Mouse (Mus musculus): Measurements from ENCODE around the gene Rps27. TPM values are rescaled to one million over a fixed set of nuclear protein-coding genes. Genes with fewer than 3 reads are reported as not detected.
A peak's percentile ranks its signal among the peaks of the same experiment; 100 is the strongest.
"Not testable (repeated sequence)": the region's sequence is repeated elsewhere in the genome, so short reads cannot be mapped to it uniquely, and the experiment has no call there.

Gene Rps27
- polyA plus RNA-seq, 1 experiment from 2014 or later: 2,244 TPM

- not testable (repeated sequence) for ATAC-seq (replicated peaks; ENCODE audit: low FRiP score, low TSS enrichment, low read depth); H3K4me3 ChIP-seq (ENCODE audit: low read depth, low read length); H3K9me3 ChIP-seq (ENCODE audit: control insufficient read depth, low read length); H3K27ac ChIP-seq (ENCODE audit: low read depth); H3K9ac ChIP-seq (ENCODE audit: low read length); DNase-seq (ENCODE audit: low spot score); H3K27me3 ChIP-seq (replicated peaks; ENCODE audit: control insufficient read depth, insufficient read depth, low read length)
- WGBS: 91% methylated on average over 1 of the region's 1 CpGs
- peak overlapping the region; percentile 91; the same call in 1 of the 2 replicates for H3K4me2 ChIP-seq (ENCODE audit: low read length)
- peaks cover 12% of the 10 kb centered on the region for H3K4me1 ChIP-seq (replicated peaks; ENCODE audit: control insufficient read depth, insufficient read depth, low read length)
- peaks cover 31% of the 10 kb centered on the region for H3K36me3 ChIP-seq (ENCODE audit: control insufficient read depth, insufficient read depth, low read length)
Measured at GRCm38 (mm10) chr3:90253174-90253573, 39.7 kb upstream of the Rps27 start.

GRCm38 (mm10) chr3:90252659-90253058 lies 39.2 kb upstream of the Rps27 start:
- not testable (repeated sequence) for ATAC-seq (replicated peaks; ENCODE audit: low FRiP score, low TSS enrichment, low read depth); H3K4me2 ChIP-seq (ENCODE audit: low read length); H3K9ac ChIP-seq (ENCODE audit: low read length); DNase-seq (ENCODE audit: low spot score); H3K9me3 ChIP-seq (ENCODE audit: control insufficient read depth, low read length); H3K27ac ChIP-seq (ENCODE audit: low read depth); H3K27me3 ChIP-seq (replicated peaks; ENCODE audit: control insufficient read depth, insufficient read depth, low read length); H3K4me3 ChIP-seq (ENCODE audit: low read depth, low read length)
- WGBS: 88% methylated on average over 2 of the region's 2 CpGs
- H3K36me3 ChIP-seq (ENCODE audit: control insufficient read depth, insufficient read depth, low read length): peaks cover 26% of the 10 kb centered on the region
- H3K4me1 ChIP-seq (replicated peaks; ENCODE audit: control insufficient read depth, insufficient read depth, low read length): peaks cover 13% of the 10 kb centered on the region

- H3K9me3 ChIP-seq (ENCODE audit: control insufficient read depth, low read length); H3K9ac ChIP-seq (ENCODE audit: low read length); DNase-seq (ENCODE audit: low spot score); H3K27me3 ChIP-seq (replicated peaks; ENCODE audit: control insufficient read depth, insufficient read depth, low read length); H3K4me3 ChIP-seq (ENCODE audit: low read depth, low read length); H3K27ac ChIP-seq (ENCODE audit: low read depth); ATAC-seq (replicated peaks; ENCODE audit: low FRiP score, low TSS enrichment, low read depth); H3K4me2 ChIP-seq (ENCODE audit: low read length): not testable (repeated sequence)
- peaks cover 19% of the 10 kb centered on the region for H3K36me3 ChIP-seq (ENCODE audit: control insufficient read depth, insufficient read depth, low read length)
- 92% methylated on average over 10 of the region's 12 CpGs for WGBS
- peaks cover 16% of the 10 kb centered on the region for H3K4me1 ChIP-seq (replicated peaks; ENCODE audit: control insufficient read depth, insufficient read depth, low read length)
Measured at GRCm38 (mm10) chr3:90251731-90252226, 38.3 kb upstream of the Rps27 start.

- 86% methylated on average over 6 of the region's 6 CpGs for WGBS
- peaks cover 19% of the 10 kb centered on the region for H3K36me3 ChIP-seq (ENCODE audit: control insufficient read depth, insufficient read depth, low read length)
- H3K27ac ChIP-seq (ENCODE audit: low read depth): no peak overlapping the region
Measured at GRCm38 (mm10) chr3:90250791-90251190, 37.3 kb upstream of the Rps27 start.

GRCm38 (mm10) chr3:90248746-90249100 lies 35.3 kb upstream of the Rps27 start:
- peak overlapping the region; percentile 81 for H3K9ac ChIP-seq (ENCODE audit: low read length)
- 3% methylated on average over 10 of the region's 10 CpGs for WGBS
- no peaks in the 10 kb centered on the region for H3K9me3 ChIP-seq (ENCODE audit: control insufficient read depth, low read length)
- DNase-seq (ENCODE audit: low spot score) (no peak), ATAC-seq (replicated peaks; ENCODE audit: low FRiP score, low TSS enrichment, low read depth) (no peak)
- H3K27ac ChIP-seq (ENCODE audit: low read depth): peak overlapping the region; percentile 95
- peak overlapping the region; percentile 93 for H3K4me2 ChIP-seq (ENCODE audit: low read length)
- no peaks in the 10 kb centered on the region for H3K27me3 ChIP-seq (replicated peaks; ENCODE audit: control insufficient read depth, insufficient read depth, low read length)
- H3K4me1 ChIP-seq (replicated peaks; ENCODE audit: control insufficient read depth, insufficient read depth, low read length): peaks cover 10% of the 10 kb centered on the region
- H3K4me3 ChIP-seq (ENCODE audit: low read depth, low read length): peak overlapping the region; percentile 79
- H3K36me3 ChIP-seq (ENCODE audit: control insufficient read depth, insufficient read depth, low read length): peaks cover 19% of the 10 kb centered on the region

More at GRCm38 (mm10) chr3:90250791-90251190, 37.3 kb upstream of the Rps27 start:
- Histone ChIP-seq H3K9me3 (ENCODE audit: control insufficient read depth, low read length) (no peaks in the 10 kb centered on the region), H3K9ac (ENCODE audit: low read length) (no peak overlapping the region), H3K4me2 (ENCODE audit: low read length) (no peak overlapping the region), H3K4me3 (ENCODE audit: low read depth, low read length) (no peak overlapping the region), H3K4me1 (replicated peaks; ENCODE audit: control insufficient read depth, insufficient read depth, low read length) (peaks cover 16% of the 10 kb centered on the region), H3K27me3 (replicated peaks; ENCODE audit: control insufficient read depth, insufficient read depth, low read length) (no peaks in the 10 kb centered on the region)
- ATAC-seq (replicated peaks; ENCODE audit: low FRiP score, low TSS enrichment, low read depth) (no peak), DNase-seq (ENCODE audit: low spot score) (no peak)

- DNase-seq (ENCODE audit: low spot score): peak; percentile 93
- peak within 1 kb of the TSS; percentile 79 for H3K4me3 ChIP-seq (ENCODE audit: low read depth, low read length)
- peaks cover 13% of the 10 kb centered on the region for H3K4me1 ChIP-seq (replicated peaks; ENCODE audit: control insufficient read depth, insufficient read depth, low read length)
- peak within 1 kb of the TSS; percentile 95 for H3K27ac ChIP-seq (ENCODE audit: low read depth)
- H3K9me3 ChIP-seq (ENCODE audit: control insufficient read depth, low read length): no peaks in the 10 kb centered on the region
- H3K9ac ChIP-seq (ENCODE audit: low read length): peak within 1 kb of the TSS; percentile 81
- peak; percentile 90 for ATAC-seq (replicated peaks; ENCODE audit: low FRiP score, low TSS enrichment, low read depth)
- peaks cover 19% of the 10 kb centered on the region for H3K36me3 ChIP-seq (ENCODE audit: control insufficient read depth, insufficient read depth, low read length)
- H3K27me3 ChIP-seq (replicated peaks; ENCODE audit: control insufficient read depth, insufficient read depth, low read length): no peaks in the 10 kb centered on the region
- peak within 1 kb of the TSS; percentile 93 for H3K4me2 ChIP-seq (ENCODE audit: low read length)
- WGBS: under 1% methylated on average over 44 of the region's 44 CpGs
Measured at GRCm38 (mm10) chr3:90247960-90248745, 34.7 kb upstream of the Rps27 start, which contains the start of gene Slc39a1. Gene Slc39a1 (plus strand): TSS chr3:90248172.

- no peaks in the 10 kb centered on the region for H3K27me3 ChIP-seq (replicated peaks; ENCODE audit: control insufficient read depth, insufficient read depth, low read length)
- ATAC-seq (replicated peaks; ENCODE audit: low FRiP score, low TSS enrichment, low read depth) (peak; percentile 38), DNase-seq (ENCODE audit: low spot score) (no peak)
- WGBS: under 1% methylated on average over 3 of the region's 3 CpGs
- peak overlapping the region; percentile 79 for H3K4me3 ChIP-seq (ENCODE audit: low read depth, low read length)
- H3K9ac ChIP-seq (ENCODE audit: low read length): peak overlapping the region; percentile 81
- peak overlapping the region; percentile 95 for H3K27ac ChIP-seq (ENCODE audit: low read depth)
- peaks cover 19% of the 10 kb centered on the region for H3K36me3 ChIP-seq (ENCODE audit: control insufficient read depth, insufficient read depth, low read length)
- H3K9me3 ChIP-seq (ENCODE audit: control insufficient read depth, low read length): no peaks in the 10 kb centered on the region
- peaks cover 15% of the 10 kb centered on the region for H3K4me1 ChIP-seq (replicated peaks; ENCODE audit: control insufficient read depth, insufficient read depth, low read length)
- H3K4me2 ChIP-seq (ENCODE audit: low read length): peak overlapping the region; percentile 93
Measured at GRCm38 (mm10) chr3:90247630-90247959, 34.1 kb upstream of the Rps27 start.

- peaks cover 6% of the 10 kb centered on the region for H3K36me3 ChIP-seq (ENCODE audit: control insufficient read depth, insufficient read depth, low read length)
- no peaks in the 10 kb centered on the region for H3K9me3 ChIP-seq (ENCODE audit: control insufficient read depth, low read length)
- no peak overlapping the region for H3K9ac ChIP-seq (ENCODE audit: low read length)
- H3K27ac ChIP-seq (ENCODE audit: low read depth): no peak overlapping the region
- H3K4me1 ChIP-seq (replicated peaks; ENCODE audit: control insufficient read depth, insufficient read depth, low read length): peaks cover 17% of the 10 kb centered on the region
- ATAC-seq (replicated peaks; ENCODE audit: low FRiP score, low TSS enrichment, low read depth) (no peak), DNase-seq (ENCODE audit: low spot score) (no peak)
- H3K27me3 ChIP-seq (replicated peaks; ENCODE audit: control insufficient read depth, insufficient read depth, low read length): no peaks in the 10 kb centered on the region
- 73% methylated on average over 2 of the region's 2 CpGs for WGBS
- no peak overlapping the region for H3K4me2 ChIP-seq (ENCODE audit: low read length)
- no peak overlapping the region for H3K4me3 ChIP-seq (ENCODE audit: low read depth, low read length)
Measured at GRCm38 (mm10) chr3:90245406-90245805, 32.0 kb upstream of the Rps27 start.
